Mouse (Mus musculus) left cerebral cortex, adult 9 months (tissue): ENCODE results near the gene Olfr307.
"Not testable (repeated sequence)": the region's sequence is repeated elsewhere in the genome, so short reads cannot be mapped to it uniquely, and the experiment has no call there.

Experiments
- DNase-seq, 2 experiments: peaks; one replicate each; pipeline ENCODE4 v3.0.0; 2022; ENCODE audit warnings: low spot score in 2 of 2

The Olfr307 gene

DNA sequence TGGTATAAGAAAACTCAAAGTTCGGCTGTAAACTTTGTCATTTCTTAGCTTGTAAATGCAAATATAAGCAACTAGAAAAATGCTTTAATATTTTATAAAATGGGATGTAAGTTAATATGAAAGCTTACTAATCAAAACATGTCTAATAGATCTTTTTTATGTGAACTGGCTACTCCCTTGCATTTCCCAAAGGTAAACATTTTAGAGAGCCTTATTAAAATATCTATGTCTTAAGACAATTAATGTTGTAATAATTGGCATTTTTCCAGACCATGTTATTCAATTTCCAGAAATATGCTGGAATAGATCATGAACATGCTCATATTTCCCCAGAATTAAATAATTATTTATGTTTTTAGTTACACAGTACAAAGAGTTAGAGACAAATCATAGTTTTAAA is at the start of gene Olfr307:
Gene Olfr307 (minus strand): TSS at position 101 of the 400 bp plus-strand sequence.
- DNase-seq, result no peak

DNA sequence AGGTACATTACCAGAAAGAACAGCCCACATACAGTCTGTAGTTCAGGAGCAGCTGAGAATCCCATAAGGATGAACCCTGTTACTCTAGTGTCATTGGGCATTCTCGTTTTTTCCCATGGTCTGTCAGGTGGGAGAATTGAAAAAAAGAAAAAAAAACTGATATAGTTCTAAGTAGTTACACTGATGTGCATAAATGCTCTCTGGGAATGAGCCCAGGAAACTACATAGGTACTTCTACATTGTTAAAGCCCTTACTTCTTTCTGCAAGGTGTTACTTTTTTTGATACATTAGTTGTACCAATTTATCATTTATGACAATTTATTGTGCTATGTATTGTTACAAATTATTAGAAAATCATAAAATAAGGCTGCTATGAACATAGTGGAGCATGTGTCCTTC is 49.2 kb upstream of the Olfr307 start, which contains the start of gene Olfr304:
Gene Olfr304 (minus strand): TSS at position 101 of the 400 bp plus-strand sequence.
- DNase-seq, result no peak

DNA sequence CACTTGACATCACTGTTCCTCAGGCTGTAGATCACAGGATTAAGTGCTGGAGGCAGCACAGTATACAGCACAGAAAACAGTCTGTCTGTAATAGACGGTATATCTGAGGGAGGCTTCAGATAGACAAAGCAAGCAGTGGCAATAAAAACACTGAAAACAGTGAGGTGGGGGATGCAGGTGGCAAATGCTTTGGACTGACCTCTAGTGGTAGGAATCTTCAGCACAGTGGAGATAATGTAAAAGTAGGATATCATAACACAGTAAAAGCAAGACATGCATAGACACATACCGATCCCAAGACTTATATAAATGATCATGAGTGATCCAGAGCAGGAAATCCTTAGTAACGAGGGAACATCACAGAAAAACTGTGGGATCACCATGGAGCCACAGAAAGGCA is 48.4 kb upstream of the Olfr307 start:
- no peak for DNase-seq

DNA sequence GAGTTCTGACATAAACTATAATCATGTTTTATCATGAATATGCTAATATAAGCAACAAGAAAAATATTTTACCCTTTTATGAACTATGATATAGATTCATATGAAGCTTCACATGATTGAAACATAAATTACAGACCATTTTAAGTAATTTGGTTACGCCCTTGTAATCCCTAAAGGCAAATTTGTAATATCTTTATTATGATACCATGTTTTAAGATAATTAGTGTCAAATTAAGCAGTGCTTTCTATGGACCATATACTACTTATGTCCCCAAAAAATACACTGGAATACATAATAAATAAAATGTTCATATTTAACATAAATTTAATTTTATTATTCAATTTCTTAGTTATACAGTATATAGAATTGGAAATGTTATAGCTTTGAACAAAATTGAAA is 29.4 kb upstream of the Olfr307 start, which contains the start of gene Olfr305:
Gene Olfr305 (minus strand): TSS at position 101 of the 400 bp plus-strand sequence.
- DNase-seq, result no peak

DNA sequence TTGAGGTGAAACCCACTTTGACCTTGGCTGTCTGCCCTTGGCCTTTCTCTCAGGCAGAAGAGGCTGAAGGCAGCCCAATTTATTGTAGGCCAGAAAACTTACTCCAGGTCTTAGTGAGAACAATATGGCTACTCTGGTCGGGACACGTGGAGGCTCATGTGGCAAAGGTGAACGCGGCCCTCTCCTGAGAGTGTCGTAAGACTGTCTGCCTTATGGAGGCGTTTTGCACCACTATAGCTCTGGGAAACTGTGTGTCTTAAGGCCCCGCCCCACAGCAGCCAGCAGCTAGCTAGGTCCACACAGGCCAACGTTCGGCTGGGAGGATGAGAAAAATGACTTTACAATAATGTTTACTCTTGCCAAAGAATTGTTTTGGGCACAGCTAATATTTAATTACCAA is 8.9 kb upstream of the Olfr307 start:
- DNase-seq, result not testable (repeated sequence)

DNA sequence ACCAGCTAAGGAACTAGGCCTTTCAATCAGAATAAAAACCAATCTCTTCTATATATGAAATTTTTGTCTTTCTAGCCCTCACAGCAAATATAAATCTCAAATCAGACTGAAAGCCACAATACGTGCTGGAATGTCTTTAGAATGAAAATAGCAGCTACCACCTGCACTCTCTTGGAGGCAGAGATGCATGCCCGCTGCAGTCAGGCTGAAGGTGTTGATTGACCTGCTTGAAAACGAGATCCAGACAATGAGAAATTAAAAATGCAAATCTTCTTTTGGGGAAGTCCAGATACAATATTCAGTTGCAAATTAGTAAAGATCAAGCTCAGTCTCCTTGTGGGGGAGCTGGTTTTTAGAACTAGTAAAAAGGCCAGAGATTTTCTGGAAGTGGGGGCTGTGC is 6.9 kb upstream of the Olfr307 start:
- DNase-seq, result no peak

DNA sequence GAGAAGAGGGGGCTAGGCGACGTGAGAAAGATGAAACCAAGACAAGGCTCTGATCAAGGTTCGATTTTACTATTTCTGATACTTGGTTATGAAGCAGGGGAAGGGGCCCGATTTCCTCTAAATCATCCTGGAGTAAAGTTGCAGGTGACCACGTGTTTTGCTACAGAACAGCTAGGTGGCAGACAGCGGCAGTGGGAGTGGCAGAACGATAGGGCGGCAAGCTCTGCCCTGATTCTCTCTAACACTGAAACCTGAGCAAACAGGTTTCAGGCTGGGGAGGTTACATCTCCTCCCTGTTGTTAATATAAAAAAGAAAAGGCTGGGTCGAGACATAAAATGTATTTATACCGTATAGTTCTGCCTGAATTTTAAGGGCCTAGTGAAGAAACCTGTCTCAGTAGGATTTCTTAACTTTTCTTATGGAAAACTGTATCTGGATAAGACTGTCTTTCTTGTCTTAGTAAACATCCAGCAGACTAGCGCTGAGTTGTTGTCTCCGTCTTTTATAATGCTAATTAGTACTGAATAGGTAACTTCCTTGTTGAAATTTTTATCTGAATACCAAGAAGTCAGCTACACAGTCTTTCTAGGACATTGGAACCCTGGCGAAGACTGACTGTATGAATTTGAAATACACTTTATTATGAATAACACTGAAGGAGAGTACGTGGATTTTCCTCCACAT is 5.6 kb upstream of the Olfr307 start:
- DNase-seq, result no peak

- no peak for DNase-seq
Observed at GRCm38 (mm10) chr7:86325530-86325929, 11.9 kb downstream of the Olfr307 start, which contains the start of gene Olfr308. Gene Olfr308, minus strand, starts transcription at chr7:86325630.

GRCm38 (mm10) chr7:86321323-86321722 is 16.1 kb downstream of the Olfr307 start:
- no peak for DNase-seq

- no peak for DNase-seq
Observed at GRCm38 (mm10) chr7:86313608-86314007, 23.8 kb downstream of the Olfr307 start, which contains the start of gene Olfr309. Gene Olfr309, minus strand, starts transcription at chr7:86313708.
